Mouse (Mus musculus) heart, embryonic 12.5 days (tissue): ENCODE results near the gene Mgat5b. TPM values are rescaled to one million over a fixed set of nuclear protein-coding genes. Genes with fewer than 3 reads are reported as not detected.

Experiments
- ATAC-seq: fragments of 200-750 bp; cut with Nextera tagmentation; 2 replicates; pipeline ENCODE4 v1.8.0; 2017; ENCODE audit warnings: moderate TSS enrichment, moderate library complexity; ENCODE audit not compliant: insufficient number of reproducible peaks, low FRiP score
- H3K27ac ChIP-seq: fragments of 300-500 bp; sonication (generic); 2 replicates; pipeline ENCODE4 v1.5.1; 2016; ENCODE audit warnings: mild to moderate bottlenecking, moderate library complexity; ENCODE audit not compliant: poor library complexity, severe bottlenecking
- H3K27me3 ChIP-seq: fragments of 300-500 bp; sonication (generic); replicated peaks from 2 replicates; pipeline ENCODE4 v1.6.1; 2016; ENCODE audit warnings: mild to moderate bottlenecking, moderate library complexity
- H3K36me3 ChIP-seq: fragments of 300-500 bp; sonication (generic); 2 replicates; pipeline ENCODE4 v1.6.1; 2016; ENCODE audit warnings: mild to moderate bottlenecking, moderate library complexity
- H3K4me1 ChIP-seq: fragments of 300-500 bp; sonication (generic); replicated peaks from 2 replicates; pipeline ENCODE4 v1.6.1; 2016; ENCODE audit warnings: mild to moderate bottlenecking
- H3K4me2 ChIP-seq: fragments of 300-500 bp; sonication (generic); 2 replicates; pipeline ENCODE4 v1.6.1; 2016; ENCODE audit warnings: mild to moderate bottlenecking, moderate library complexity
- H3K4me3 ChIP-seq: fragments of 300-500 bp; sonication (generic); 2 replicates; pipeline ENCODE4 v1.5.1; 2016; ENCODE audit warnings: mild to moderate bottlenecking
- H3K9ac ChIP-seq: fragments of 300-500 bp; sonication (generic); 2 replicates; pipeline ENCODE4 v1.6.1; 2016; ENCODE audit warnings: mild to moderate bottlenecking, moderate library complexity
- H3K9me3 ChIP-seq: fragments of 300-500 bp; sonication (generic); replicated peaks from 2 replicates; pipeline ENCODE4 v1.6.1; 2016; ENCODE audit warnings: mild to moderate bottlenecking, moderate library complexity
- WGBS: fragments of 180-500 bp; shearing (Covaris S2); methylation state at CpG from one replicate; pipeline ENCODE4 v1.1.7; 2016; 5-methylcytosine and 5-hydroxymethylcytosine counted together
- polyA plus RNA-seq: library from polyadenylated mRNA; unstranded; fragments of >200 nt; fragmentation: Nextera tagmentation; extraction: Ambion mirVana; gene quantifications from 2 replicates; pipeline ENCODE4 v1.2.1, GENCODE M21; 2016

The Mgat5b gene
- polyA plus RNA-seq, 1 experiment from 2014 or later: 0.75 TPM

DNA sequence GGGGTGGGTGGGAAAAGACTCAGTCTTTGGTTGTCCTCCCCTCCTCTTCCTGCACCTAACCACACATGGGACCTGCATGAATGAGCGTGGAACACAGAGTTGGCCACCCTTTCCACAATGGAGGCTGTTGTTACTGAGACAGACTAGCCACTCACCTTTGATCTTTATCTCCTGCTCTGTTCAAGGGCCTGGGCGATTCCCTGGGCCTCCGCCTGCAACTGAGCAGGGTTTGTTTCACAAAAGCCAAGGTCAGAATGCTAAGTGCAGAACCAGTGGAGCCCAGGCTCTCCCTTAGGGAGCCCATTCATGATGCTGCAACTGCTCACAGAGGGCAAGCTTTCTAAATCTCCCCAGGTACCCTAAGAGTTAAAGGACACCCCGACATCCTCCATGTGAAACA lies 83.1 kb downstream of the Mgat5b start:
- Histone ChIP-seq H3K4me3 (no peak overlapping the region), H3K9me3 (no peaks in the 10 kb centered on the region), H3K36me3 (no peaks in the 10 kb centered on the region), H3K27ac (no peak overlapping the region), H3K4me1 (no peaks in the 10 kb centered on the region), H3K9ac (no peak overlapping the region), H3K27me3 (peaks cover 72% of the 10 kb centered on the region), H3K4me2 (no peak overlapping the region)
- 57% methylated on average over 4 of the region's 4 CpGs for WGBS
- no peak for ATAC-seq

GRCm38 (mm10) chr11:117003503-117003902 lies 84.8 kb downstream of the Mgat5b start:
- no peak overlapping the region for H3K4me3 ChIP-seq
- no peak overlapping the region for H3K4me2 ChIP-seq
- no peak overlapping the region for H3K9ac ChIP-seq
- no peaks in the 10 kb centered on the region for H3K9me3 ChIP-seq
- no peak for ATAC-seq
- H3K4me1 ChIP-seq: no peaks in the 10 kb centered on the region
- no peaks in the 10 kb centered on the region for H3K36me3 ChIP-seq
- H3K27ac ChIP-seq: no peak overlapping the region
- peaks cover 61% of the 10 kb centered on the region for H3K27me3 ChIP-seq
- 49% methylated on average over 9 of the region's 9 CpGs for WGBS

GRCm38 (mm10) chr11:117004277-117004676 lies 85.6 kb downstream of the Mgat5b start:
- no peak overlapping the region for H3K27ac ChIP-seq
- 10% methylated on average over 9 of the region's 9 CpGs for WGBS
- peaks cover 61% of the 10 kb centered on the region for H3K27me3 ChIP-seq
- no peak overlapping the region for H3K9ac ChIP-seq
- no peaks in the 10 kb centered on the region for H3K9me3 ChIP-seq
- no peak overlapping the region for H3K4me3 ChIP-seq
- ATAC-seq: no peak
- H3K4me2 ChIP-seq: no peak overlapping the region
- no peaks in the 10 kb centered on the region for H3K36me3 ChIP-seq
- H3K4me1 ChIP-seq: no peaks in the 10 kb centered on the region

GRCm38 (mm10) chr11:117017462-117017861 lies 98.8 kb downstream of the Mgat5b start:
- 0 out of 2 replicates have a peak, but pooled peaks cover 4% of the 10 kb centered on the region for H3K27me3 ChIP-seq
- no peak for ATAC-seq
- WGBS: 55% methylated on average over 4 of the region's 4 CpGs
- no peaks in the 10 kb centered on the region for H3K36me3 ChIP-seq
- peaks cover 3% of the 10 kb centered on the region for H3K9me3 ChIP-seq
- H3K4me3 ChIP-seq: no peak overlapping the region
- H3K27ac ChIP-seq: no peak overlapping the region
- peaks cover 6% of the 10 kb centered on the region; the same call in 1 of the 2 replicates for H3K4me1 ChIP-seq
- H3K9ac ChIP-seq: no peak overlapping the region
- no peak overlapping the region for H3K4me2 ChIP-seq

DNA sequence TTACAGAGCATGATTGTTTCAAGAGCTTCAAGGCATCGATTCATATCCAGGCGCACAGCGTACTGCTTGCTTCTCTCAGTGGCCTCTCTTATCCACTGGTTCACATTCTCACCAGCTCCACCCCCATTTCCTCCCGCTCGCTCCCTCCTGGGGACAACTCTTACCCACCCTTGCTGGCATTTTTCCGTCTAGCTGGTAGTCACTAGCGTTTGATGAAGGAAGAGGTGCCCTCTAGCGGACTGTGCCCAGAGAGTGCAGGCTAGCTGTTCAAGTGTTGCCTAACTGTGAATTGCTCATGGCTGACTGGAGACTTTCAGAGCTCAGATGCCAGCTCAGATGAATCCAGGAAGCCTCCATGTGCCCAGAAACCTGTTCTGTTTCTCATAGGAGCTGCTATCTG lies 99.7 kb downstream of the Mgat5b start:
- Histone ChIP-seq H3K4me1 (peaks cover 6% of the 10 kb centered on the region; the same call in 1 of the 2 replicates), H3K27me3 (0 out of 2 replicates have a peak, but pooled peaks cover 4% of the 10 kb centered on the region), H3K9me3 (peaks cover 13% of the 10 kb centered on the region), H3K36me3 (no peaks in the 10 kb centered on the region), H3K9ac (peak overlapping the region; percentile 35; the same call in 1 of the 2 replicates), H3K4me2 (peak overlapping the region; percentile 54), H3K27ac (no peak overlapping the region), H3K4me3 (peak overlapping the region; percentile 10; the same call in 1 of the 2 replicates)
- 5% methylated on average over 8 of the region's 8 CpGs for WGBS
- no peak; the same call in 1 of the 2 replicates for ATAC-seq

GRCm38 (mm10) chr11:117021026-117021425 lies 102.4 kb downstream of the Mgat5b start:
- no peak for ATAC-seq
- no peak overlapping the region for H3K4me3 ChIP-seq
- H3K4me2 ChIP-seq: no peak overlapping the region
- H3K9ac ChIP-seq: no peak overlapping the region
- no peaks in the 10 kb centered on the region for H3K36me3 ChIP-seq
- 0 out of 2 replicates have a peak, but pooled peaks cover 4% of the 10 kb centered on the region for H3K27me3 ChIP-seq
- 79% methylated on average over 2 of the region's 2 CpGs for WGBS
- H3K27ac ChIP-seq: no peak overlapping the region
- H3K9me3 ChIP-seq: peaks cover 22% of the 10 kb centered on the region
- H3K4me1 ChIP-seq: peaks cover 6% of the 10 kb centered on the region; the same call in 1 of the 2 replicates

DNA sequence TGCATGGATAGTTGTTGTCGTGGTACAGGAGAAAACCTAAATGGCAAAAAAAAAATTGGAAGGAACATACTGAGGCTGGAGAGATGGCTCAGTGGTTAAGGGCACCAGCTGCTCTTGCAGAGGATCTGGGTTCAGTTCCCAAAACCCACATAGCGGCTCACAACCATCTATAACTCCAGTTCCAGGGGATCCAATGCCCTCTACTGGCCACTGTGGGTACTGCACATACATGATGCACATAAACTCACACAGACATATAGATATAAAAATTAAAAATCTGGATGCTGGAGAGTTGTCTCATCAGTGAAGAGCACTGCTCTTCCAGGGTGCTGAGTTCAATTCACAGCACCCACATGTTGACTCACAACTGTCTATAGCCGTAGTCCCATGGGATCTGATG lies 104.9 kb downstream of the Mgat5b start:
- WGBS: 90% methylated on average over 3 of the region's 3 CpGs
- H3K36me3 ChIP-seq: no peaks in the 10 kb centered on the region
- peaks cover 18% of the 10 kb centered on the region; the same call in 1 of the 2 replicates for H3K27me3 ChIP-seq
- H3K4me1 ChIP-seq: peaks cover 11% of the 10 kb centered on the region; the same call in 1 of the 2 replicates
- H3K4me3 ChIP-seq: no peak overlapping the region
- no peak overlapping the region for H3K4me2 ChIP-seq
- H3K9ac ChIP-seq: no peak overlapping the region
- no peak for ATAC-seq
- no peak overlapping the region for H3K27ac ChIP-seq
- peaks cover 22% of the 10 kb centered on the region for H3K9me3 ChIP-seq

- H3K27ac ChIP-seq: no peak overlapping the region
- peaks cover 16% of the 10 kb centered on the region; the same call in 1 of the 2 replicates for H3K9me3 ChIP-seq
- 31% methylated on average over 10 of the region's 10 CpGs for WGBS
- no peak overlapping the region for H3K9ac ChIP-seq
- no peaks in the 10 kb centered on the region for H3K36me3 ChIP-seq
- H3K4me3 ChIP-seq: no peak overlapping the region
- H3K4me2 ChIP-seq: no peak overlapping the region
- ATAC-seq: no peak
- H3K27me3 ChIP-seq: peaks cover 22% of the 10 kb centered on the region
- H3K4me1 ChIP-seq: peaks cover 41% of the 10 kb centered on the region
These were observed 109.0 kb downstream of the Mgat5b start for GRCm38 (mm10) chr11:117027681-117028080.

DNA sequence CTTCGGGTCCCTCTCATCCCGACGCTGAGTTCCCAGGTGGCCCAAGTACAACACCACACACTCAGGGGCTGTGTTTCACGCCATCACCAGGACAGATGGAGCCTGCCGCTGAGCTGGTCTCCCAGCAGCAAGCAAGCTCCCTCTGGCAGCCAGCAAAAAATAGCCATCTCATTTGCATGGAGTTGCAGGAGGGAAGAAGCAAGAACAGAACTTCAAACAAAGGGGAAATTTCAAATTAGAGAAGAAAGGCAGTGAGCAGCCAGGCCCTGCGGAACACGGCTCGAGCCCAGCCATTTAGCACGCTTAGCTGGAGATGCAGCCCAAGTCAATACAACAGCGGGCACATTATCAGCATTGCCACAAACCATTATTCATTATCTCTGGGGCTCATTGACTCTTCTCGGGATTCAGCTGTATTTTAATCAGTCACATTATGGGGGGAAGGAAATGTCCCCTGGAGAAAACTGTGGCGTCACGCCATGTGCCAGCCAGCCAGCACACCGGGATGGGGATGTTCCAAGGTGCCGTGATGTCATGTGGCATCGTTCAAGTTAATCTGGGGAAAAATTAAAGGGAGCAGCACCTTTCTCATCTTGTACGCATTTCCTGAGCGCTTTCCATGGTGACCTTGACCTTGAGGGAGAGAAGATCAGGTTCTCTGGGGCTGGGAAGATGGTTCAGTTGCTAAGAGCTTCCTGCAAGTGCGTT lies 110.4 kb downstream of the Mgat5b start:
- Histone ChIP-seq H3K36me3 (no peaks in the 10 kb centered on the region), H3K4me3 (no peak overlapping the region), H3K9me3 (peaks cover 3% of the 10 kb centered on the region; the same call in 1 of the 2 replicates), H3K4me1 (peaks cover 41% of the 10 kb centered on the region), H3K27ac (no peak overlapping the region), H3K27me3 (peaks cover 22% of the 10 kb centered on the region), H3K4me2 (no peak overlapping the region), H3K9ac (no peak overlapping the region)
- ATAC-seq: no peak
- 57% methylated on average over 19 of the region's 19 CpGs for WGBS

DNA sequence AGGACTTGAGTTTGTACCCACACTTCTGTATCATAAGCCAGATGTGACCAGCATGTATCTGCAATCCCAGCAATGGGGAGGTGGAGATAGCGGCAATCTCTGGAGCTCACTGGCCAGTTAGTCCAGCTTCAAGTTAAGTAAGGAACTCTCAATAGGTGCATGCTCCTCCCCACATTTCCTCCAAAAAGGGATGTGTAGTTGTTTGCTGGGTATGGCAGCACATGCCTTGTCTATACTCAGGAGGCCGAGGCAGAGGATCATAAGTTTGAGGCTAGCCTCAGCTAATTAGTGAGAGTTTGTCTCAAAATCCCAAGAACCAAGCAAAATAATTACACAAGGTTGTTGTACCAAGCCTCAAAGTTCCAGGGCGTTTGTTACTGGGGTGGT lies 110.9 kb downstream of the Mgat5b start:
- Histone ChIP-seq H3K36me3 (no peaks in the 10 kb centered on the region), H3K27ac (no peak overlapping the region), H3K9me3 (no peaks in the 10 kb centered on the region), H3K4me2 (no peak overlapping the region), H3K4me1 (peaks cover 41% of the 10 kb centered on the region), H3K27me3 (peaks cover 22% of the 10 kb centered on the region), H3K9ac (no peak overlapping the region), H3K4me3 (no peak overlapping the region)
- 71% methylated on average over 3 of the region's 3 CpGs for WGBS
- no peak for ATAC-seq

- Histone ChIP-seq H3K4me2 (0 out of 2 replicates have a peak overlapping the region, but pooled peaks have one; percentile 18), H3K36me3 (no peaks in the 10 kb centered on the region), H3K9ac (no peak overlapping the region), H3K9me3 (no peaks in the 10 kb centered on the region), H3K27ac (no peak overlapping the region), H3K4me1 (peaks cover 41% of the 10 kb centered on the region), H3K4me3 (no peak overlapping the region), H3K27me3 (peaks cover 22% of the 10 kb centered on the region)
- WGBS: 18% methylated on average over 3 of the region's 3 CpGs
- no peak for ATAC-seq
These were observed 111.4 kb downstream of the Mgat5b start for GRCm38 (mm10) chr11:117030018-117030417.
